Mouse (Mus musculus) midbrain, embryonic 14.5 days (tissue): Measurements from ENCODE around the gene Sema6d. TPM values are rescaled to one million over a fixed set of nuclear protein-coding genes. Genes with fewer than 3 reads are reported as not detected.

Experiments
- ATAC-seq: fragments of 200-750 bp; cut with Nextera tagmentation; 2 replicates; pipeline ENCODE4 v1.8.0; 2017; ENCODE audit warnings: moderate number of reproducible peaks, moderate library complexity; ENCODE audit not compliant: low FRiP score, low TSS enrichment
- DNase-seq: peaks from one replicate; pipeline ENCODE4 v3.0.0-alpha.2; 2015
- H3K27ac ChIP-seq: fragments of 300-500 bp; sonication (generic); replicated peaks from 2 replicates; pipeline ENCODE4 v1.5.1; 2014; ENCODE audit warnings: mild to moderate bottlenecking, low read depth, low read length, moderate library complexity
- H3K27me3 ChIP-seq: fragments of 300-500 bp; sonication (generic); 2 replicates; pipeline ENCODE4 v1.6.1; 2014; ENCODE audit warnings: low read length, control low read depth, mixed read lengths; ENCODE audit not compliant: control insufficient read depth, insufficient read depth
- H3K36me3 ChIP-seq: fragments of 300-500 bp; sonication (generic); 2 replicates; pipeline ENCODE4 v1.6.1; 2014; ENCODE audit warnings: low read length, control low read depth; ENCODE audit not compliant: control insufficient read depth, insufficient read depth
- H3K4me1 ChIP-seq: fragments of 300-500 bp; sonication (generic); 2 replicates; pipeline ENCODE4 v1.6.1; 2014; ENCODE audit warnings: mild to moderate bottlenecking, antibody characterized with exemption, low read length, control low read depth; ENCODE audit not compliant: control insufficient read depth, insufficient read depth
- H3K4me2 ChIP-seq: fragments of 300-500 bp; sonication (generic); 2 replicates; pipeline ENCODE4 v1.6.1; 2014; ENCODE audit warnings: mild to moderate bottlenecking, low read length, moderate library complexity
- H3K4me3 ChIP-seq: fragments of 300-500 bp; sonication (generic); replicated peaks from 2 replicates; pipeline ENCODE4 v1.5.1; 2014; ENCODE audit warnings: low read depth, low read length
- H3K9ac ChIP-seq: fragments of 300-500 bp; sonication (generic); replicated peaks from 2 replicates; pipeline ENCODE4 v1.6.1; 2014; ENCODE audit warnings: mild to moderate bottlenecking, low read length, moderate library complexity
- H3K9me3 ChIP-seq: fragments of 300-500 bp; sonication (generic); 2 replicates; pipeline ENCODE4 v1.6.1; 2016; ENCODE audit warnings: low read length, control low read depth, mixed read lengths; ENCODE audit not compliant: control insufficient read depth
- WGBS: fragments of 180-500 bp; shearing (Covaris S2); extraction: QIAGEN DNeasy Blood & Tissue Kit; methylation state at CpG from one replicate; pipeline ENCODE4 v1.1.7; 2014; 5-methylcytosine and 5-hydroxymethylcytosine counted together
- polyA plus RNA-seq: library from polyadenylated mRNA; unstranded; fragments of >200 nt; fragmentation: Nextera tagmentation; extraction: Ambion mirVana; gene quantifications from 2 replicates; pipeline ENCODE4 v1.2.1, GENCODE M21; 2014

Sema6d gene
- polyA plus RNA-seq, 1 experiment from 2014 or later: 24.9 TPM

DNA sequence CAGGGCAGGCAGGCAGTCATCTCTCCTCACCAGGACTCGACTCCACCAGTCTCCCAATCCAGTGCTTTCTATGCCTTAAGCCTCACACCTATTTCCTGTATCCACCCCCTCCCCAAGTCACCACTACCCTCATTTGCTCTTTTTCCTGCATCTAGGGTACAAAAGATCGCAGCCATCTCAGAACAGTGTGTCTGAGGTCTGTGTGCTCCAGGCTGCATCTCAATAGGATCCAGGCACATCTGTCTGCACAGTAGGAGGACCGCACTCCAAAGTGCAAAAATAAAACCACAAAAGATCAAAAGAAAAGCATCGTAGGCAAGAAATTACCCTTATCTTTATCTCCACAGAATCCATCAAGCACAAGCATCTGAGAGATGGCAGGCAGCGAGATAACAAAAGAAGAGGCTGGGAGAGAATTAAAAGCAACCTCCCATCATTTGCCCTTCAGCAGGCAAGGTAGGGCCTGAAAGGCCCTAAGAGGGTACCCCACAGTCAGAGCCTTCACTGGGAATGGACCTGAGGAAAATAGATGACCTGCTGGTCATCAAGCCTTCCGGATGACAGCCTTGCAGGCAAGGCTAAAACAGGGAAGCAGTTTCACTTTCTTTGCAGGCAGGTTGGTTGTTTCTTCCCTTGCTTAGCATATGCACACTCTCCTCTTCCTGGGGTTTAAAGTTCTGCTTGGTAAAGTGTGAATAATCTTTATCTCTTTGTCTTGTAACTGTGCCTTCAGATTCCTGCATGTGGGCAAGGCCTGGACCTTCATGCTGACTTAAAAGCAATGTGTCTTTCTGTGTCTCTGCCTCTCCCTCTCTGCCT, 145.7 kb downstream of the Sema6d start:
- 40% methylated on average over 6 of the region's 6 CpGs for WGBS
- ATAC-seq (no peak; the same call in 1 of the 2 replicates), DNase-seq (peak; percentile 29)
- Histone ChIP-seq H3K36me3 (no peaks in the 10 kb centered on the region), H3K4me2 (no peak overlapping the region), H3K27me3 (no peaks in the 10 kb centered on the region), H3K4me3 (no peak overlapping the region), H3K9ac (no peak overlapping the region), H3K27ac (peak overlapping the region; percentile 61; the same call in 1 of the 2 replicates), H3K9me3 (no peaks in the 10 kb centered on the region), H3K4me1 (peaks cover 10% of the 10 kb centered on the region; the same call in 1 of the 2 replicates)

DNA sequence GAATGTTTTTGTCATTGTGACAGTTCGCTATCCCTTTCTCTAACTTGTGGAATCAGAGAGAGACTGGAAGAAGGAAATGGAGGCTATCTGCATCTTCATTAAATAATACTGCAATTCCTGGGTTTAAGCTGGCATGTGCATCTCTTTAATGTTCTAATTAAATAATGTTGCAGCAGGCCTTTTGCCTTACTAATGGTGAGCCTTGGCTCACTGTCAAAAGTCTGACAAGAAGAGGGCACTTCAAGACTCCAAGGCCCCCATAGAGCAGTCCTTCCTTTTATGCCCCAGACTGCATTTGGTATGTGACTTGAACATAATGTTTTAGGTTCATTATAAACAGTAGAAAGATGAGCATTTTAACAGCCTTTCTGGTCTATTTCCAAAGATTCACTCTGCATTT, 147.1 kb downstream of the Sema6d start:
- no peaks in the 10 kb centered on the region for H3K9me3 ChIP-seq
- H3K36me3 ChIP-seq: no peaks in the 10 kb centered on the region
- 91% methylated on average over 1 of the region's 1 CpGs for WGBS
- ATAC-seq (no peak), DNase-seq (no peak)
- H3K4me3 ChIP-seq: no peak overlapping the region
- H3K9ac ChIP-seq: no peak overlapping the region
- peaks cover 10% of the 10 kb centered on the region; the same call in 1 of the 2 replicates for H3K4me1 ChIP-seq
- no peak overlapping the region for H3K27ac ChIP-seq
- no peak overlapping the region for H3K4me2 ChIP-seq
- no peaks in the 10 kb centered on the region for H3K27me3 ChIP-seq

DNA sequence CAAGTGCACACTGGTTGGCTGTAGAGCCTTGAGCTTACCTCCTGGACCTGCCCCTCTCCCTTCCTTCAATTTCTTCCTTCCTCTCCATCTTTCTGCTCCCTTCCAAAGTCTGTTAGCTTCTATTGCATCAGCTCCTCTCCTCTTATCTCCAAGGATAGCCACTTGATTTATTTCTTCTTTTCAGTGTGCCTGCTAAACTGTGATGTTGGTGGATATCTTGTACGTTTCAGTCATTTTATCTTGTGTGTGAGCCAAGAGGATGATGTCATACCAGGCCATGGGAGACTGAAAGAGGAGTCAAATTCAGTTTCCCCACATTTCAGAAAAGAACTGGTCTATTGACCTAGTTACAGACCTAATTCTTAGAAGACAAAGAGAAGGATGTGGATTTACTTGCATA, 153.8 kb downstream of the Sema6d start:
- ATAC-seq: no peak

DNA sequence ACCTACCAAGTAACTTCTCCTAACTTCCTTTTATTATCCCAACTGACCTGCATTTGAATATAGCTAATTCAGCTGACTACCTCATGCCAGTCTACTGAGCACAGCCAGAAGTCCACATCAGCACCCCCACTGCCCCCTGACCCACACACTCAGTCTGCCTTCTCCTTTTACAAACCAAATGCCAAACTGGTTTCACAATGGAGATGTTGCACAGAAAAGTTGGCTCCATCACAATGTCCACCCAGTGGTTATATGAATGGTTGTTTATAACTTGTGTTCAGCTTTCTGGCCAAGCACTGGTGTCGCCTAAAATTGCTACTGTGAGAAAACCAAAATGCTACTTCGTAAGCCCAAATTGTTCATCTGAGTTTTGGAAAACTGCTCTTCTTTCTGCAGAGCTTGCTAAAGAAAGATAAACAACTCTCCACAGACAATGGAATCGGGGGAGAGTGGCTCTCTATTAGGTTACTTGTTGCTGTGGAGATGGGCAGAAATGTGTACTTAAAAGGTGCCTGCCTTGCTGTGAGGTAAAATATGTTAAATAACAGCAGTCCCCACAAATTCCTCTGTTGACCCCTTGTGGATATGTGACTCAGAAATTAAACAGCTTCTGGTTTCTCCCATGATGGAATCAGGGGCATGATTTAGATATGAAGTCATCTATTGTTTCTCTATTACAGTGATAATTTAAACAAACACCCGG, 154.9 kb downstream of the Sema6d start:
- Histone ChIP-seq H3K4me1 (no peaks in the 10 kb centered on the region), H3K9ac (no peak overlapping the region), H3K4me2 (no peak overlapping the region), H3K9me3 (no peaks in the 10 kb centered on the region), H3K27ac (no peak overlapping the region), H3K36me3 (no peaks in the 10 kb centered on the region), H3K27me3 (no peaks in the 10 kb centered on the region), H3K4me3 (no peak overlapping the region)
- no peak for ATAC-seq
- WGBS: 58% methylated on average over 4 of the region's 4 CpGs
- no peak for DNase-seq

More for the DNA sequence above, 153.8 kb downstream of the Sema6d start:
- H3K36me3 ChIP-seq: no peaks in the 10 kb centered on the region
- H3K9ac ChIP-seq: no peak overlapping the region
- H3K9me3 ChIP-seq: no peaks in the 10 kb centered on the region
- WGBS: 76% methylated on average over 1 of the region's 1 CpGs
- no peak for DNase-seq
- H3K4me2 ChIP-seq: no peak overlapping the region
- no peaks in the 10 kb centered on the region for H3K4me1 ChIP-seq
- H3K4me3 ChIP-seq: no peak overlapping the region
- H3K27me3 ChIP-seq: no peaks in the 10 kb centered on the region
- H3K27ac ChIP-seq: no peak overlapping the region

DNA sequence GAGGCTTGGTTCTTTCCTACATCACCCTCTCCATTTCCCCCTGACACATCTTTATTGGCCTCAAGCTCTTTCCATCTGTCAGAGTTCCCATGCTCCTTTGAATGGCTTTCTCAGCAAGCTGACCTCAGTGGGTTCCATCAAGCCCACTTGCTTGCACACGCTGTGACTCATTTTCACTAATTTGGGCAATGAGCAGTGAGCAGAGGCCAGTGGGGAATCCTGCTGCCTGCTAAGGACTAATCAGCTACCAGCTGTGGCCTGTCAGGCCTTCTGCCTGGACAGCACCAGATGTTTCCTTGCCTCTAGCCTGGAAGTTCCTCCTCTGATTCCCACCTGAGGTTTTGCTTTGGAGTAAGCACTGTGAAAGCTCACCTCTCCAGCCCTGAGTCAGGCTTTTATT, 168.3 kb downstream of the Sema6d start:
- no peak overlapping the region for H3K4me2 ChIP-seq
- no peak overlapping the region for H3K9ac ChIP-seq
- H3K36me3 ChIP-seq: no peaks in the 10 kb centered on the region
- H3K4me1 ChIP-seq: no peaks in the 10 kb centered on the region
- H3K27ac ChIP-seq: no peak overlapping the region
- H3K27me3 ChIP-seq: no peaks in the 10 kb centered on the region
- 55% methylated on average over 1 of the region's 1 CpGs for WGBS
- no peaks in the 10 kb centered on the region for H3K9me3 ChIP-seq
- ATAC-seq: no peak
- peak; percentile 14 for DNase-seq
- H3K4me3 ChIP-seq: no peak overlapping the region

DNA sequence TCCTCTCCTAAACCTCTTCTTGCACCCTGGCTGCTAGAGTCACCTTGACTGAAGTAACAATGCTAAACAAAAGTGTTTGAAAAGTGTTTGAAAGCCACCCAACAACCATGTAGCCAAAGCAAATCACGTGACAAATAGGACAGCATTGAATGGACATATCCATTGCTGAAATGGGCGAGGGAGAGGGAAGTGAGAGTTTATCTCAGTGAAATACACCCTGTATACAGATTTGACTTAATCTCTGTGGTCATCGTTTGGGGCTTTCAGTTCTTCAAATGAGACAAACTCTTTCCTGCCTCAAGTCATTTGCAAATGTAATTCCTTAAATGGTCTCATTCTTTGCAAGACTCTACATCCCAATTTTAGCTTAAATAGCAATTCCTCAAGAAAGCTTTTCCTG, 174.5 kb downstream of the Sema6d start:
- no peaks in the 10 kb centered on the region for H3K27me3 ChIP-seq
- H3K4me1 ChIP-seq: no peaks in the 10 kb centered on the region
- H3K9me3 ChIP-seq: no peaks in the 10 kb centered on the region
- no peaks in the 10 kb centered on the region for H3K36me3 ChIP-seq
- ATAC-seq (no peak), DNase-seq (no peak)
- 88% methylated on average over 3 of the region's 3 CpGs for WGBS
- H3K27ac ChIP-seq: no peak overlapping the region
- H3K4me2 ChIP-seq: no peak overlapping the region
- no peak overlapping the region for H3K9ac ChIP-seq
- no peak overlapping the region for H3K4me3 ChIP-seq

DNA sequence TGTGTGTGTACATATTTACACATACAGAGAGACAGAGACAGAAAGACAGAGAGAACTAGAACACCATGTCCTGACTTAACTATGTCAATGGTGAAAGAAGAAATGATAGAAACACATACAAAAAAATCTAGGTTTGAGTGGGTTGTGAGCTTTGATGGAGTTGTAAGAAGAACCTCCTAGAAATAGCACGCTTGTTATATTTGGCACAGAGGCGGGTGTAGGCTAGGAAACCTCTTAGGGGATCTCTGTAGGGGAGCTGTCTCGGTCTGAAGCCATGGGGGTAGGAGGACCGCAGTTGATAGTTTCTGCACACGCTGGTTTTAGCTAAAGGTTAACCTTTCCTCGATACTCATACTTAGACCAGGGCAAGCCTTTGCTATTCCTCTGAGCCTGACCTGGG, 181.4 kb downstream of the Sema6d start:
- 86% methylated on average over 6 of the region's 6 CpGs for WGBS
- no peaks in the 10 kb centered on the region for H3K9me3 ChIP-seq
- DNase-seq (no peak), ATAC-seq (no peak)
- H3K4me1 ChIP-seq: no peaks in the 10 kb centered on the region
- no peak overlapping the region for H3K4me2 ChIP-seq
- H3K9ac ChIP-seq: no peak overlapping the region
- H3K27me3 ChIP-seq: no peaks in the 10 kb centered on the region
- H3K36me3 ChIP-seq: no peaks in the 10 kb centered on the region
- H3K4me3 ChIP-seq: no peak overlapping the region
- H3K27ac ChIP-seq: no peak overlapping the region

DNA sequence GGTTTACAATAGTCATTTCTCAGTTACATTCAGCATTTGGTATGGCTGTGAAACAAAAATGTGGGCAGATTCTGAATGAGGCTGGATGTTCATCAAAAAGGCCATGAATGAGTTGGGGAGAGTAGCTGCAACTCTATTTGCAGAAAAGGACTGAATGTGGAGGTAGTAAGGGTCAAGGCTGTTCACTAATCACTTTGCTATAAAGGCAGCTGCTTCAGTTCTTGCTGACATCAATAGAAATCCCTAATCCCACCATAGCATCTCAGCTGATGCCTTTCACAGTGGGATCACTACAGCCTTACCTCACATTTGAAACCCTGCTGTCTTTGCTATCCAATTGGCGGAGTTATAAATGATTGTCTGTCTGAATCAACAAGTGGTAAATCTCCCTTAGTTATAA, 187.7 kb downstream of the Sema6d start:
- H3K4me2 ChIP-seq: no peak overlapping the region
- no peak overlapping the region for H3K9ac ChIP-seq
- DNase-seq: peak; percentile 17
- peaks cover 5% of the 10 kb centered on the region; the same call in 1 of the 2 replicates for H3K4me1 ChIP-seq
- H3K36me3 ChIP-seq: no peaks in the 10 kb centered on the region
- no peaks in the 10 kb centered on the region for H3K27me3 ChIP-seq
- H3K4me3 ChIP-seq: no peak overlapping the region
- peak; percentile 37; the same call in 1 of the 2 replicates for ATAC-seq
- 20% methylated on average over 1 of the region's 1 CpGs for WGBS
- H3K9me3 ChIP-seq: no peaks in the 10 kb centered on the region
- no peak overlapping the region for H3K27ac ChIP-seq
